Mouse (Mus musculus): ENCODE results near the gene Ccdc34. TPM values are rescaled to one million over a fixed set of nuclear protein-coding genes. Genes with fewer than 3 reads are reported as not detected.

The Ccdc34 gene
- polyA plus RNA-seq, 1 experiment from 2014 or later: 28.3 TPM

GRCm38 (mm10) chr2:110172456-110172855, 154.8 kb downstream of the Ccdc34 start:
- no peak for ATAC-seq (ENCODE audit: low FRiP score)
- no peaks in the 10 kb centered on the region for H3K9me3 ChIP-seq (replicated peaks)
- peaks cover 9% of the 10 kb centered on the region for H3K4me1 ChIP-seq
- H3K27ac ChIP-seq (replicated peaks): no peak overlapping the region
- H3K36me3 ChIP-seq: no peaks in the 10 kb centered on the region
- no peak overlapping the region for H3K4me2 ChIP-seq
- no peak overlapping the region for H3K4me3 ChIP-seq (replicated peaks)
- 75% methylated on average over 7 of the region's 7 CpGs for WGBS
- H3K9ac ChIP-seq (replicated peaks): no peak overlapping the region
- H3K27me3 ChIP-seq (replicated peaks): no peaks in the 10 kb centered on the region

- Histone ChIP-seq H3K4me3 (replicated peaks) (no peak overlapping the region), H3K4me2 (no peak overlapping the region), H3K9me3 (replicated peaks) (no peaks in the 10 kb centered on the region), H3K27ac (replicated peaks) (peak overlapping the region; percentile 38), H3K27me3 (replicated peaks) (no peaks in the 10 kb centered on the region), H3K4me1 (peaks cover 14% of the 10 kb centered on the region), H3K9ac (replicated peaks) (no peak overlapping the region), H3K36me3 (no peaks in the 10 kb centered on the region)
- peak; percentile 74 for ATAC-seq (ENCODE audit: low FRiP score)
- WGBS: 17% methylated on average over 7 of the region's 7 CpGs
Measured at GRCm38 (mm10) chr2:110173818-110174247, 156.2 kb downstream of the Ccdc34 start.

GRCm38 (mm10) chr2:110176761-110177400, 159.3 kb downstream of the Ccdc34 start:
- no peak for ATAC-seq (ENCODE audit: low FRiP score)
- H3K4me1 ChIP-seq: peaks cover 28% of the 10 kb centered on the region
- no peak overlapping the region for H3K4me3 ChIP-seq (replicated peaks)
- no peaks in the 10 kb centered on the region for H3K27me3 ChIP-seq (replicated peaks)
- peak overlapping the region; percentile 38; the same call in 1 of the 2 replicates for H3K27ac ChIP-seq (replicated peaks)
- H3K9me3 ChIP-seq (replicated peaks): no peaks in the 10 kb centered on the region
- no peaks in the 10 kb centered on the region for H3K36me3 ChIP-seq
- H3K4me2 ChIP-seq: no peak overlapping the region
- H3K9ac ChIP-seq (replicated peaks): no peak overlapping the region
- WGBS: 36% methylated on average over 2 of the region's 2 CpGs

GRCm38 (mm10) chr2:110177406-110177805, 159.8 kb downstream of the Ccdc34 start:
- no peak overlapping the region for H3K4me3 ChIP-seq (replicated peaks)
- peak overlapping the region; percentile 38; the same call in 1 of the 2 replicates for H3K27ac ChIP-seq (replicated peaks)
- no peak overlapping the region for H3K9ac ChIP-seq (replicated peaks)
- no peaks in the 10 kb centered on the region for H3K27me3 ChIP-seq (replicated peaks)
- no peak for ATAC-seq (ENCODE audit: low FRiP score)
- H3K4me1 ChIP-seq: peaks cover 28% of the 10 kb centered on the region
- WGBS: 33% methylated on average over 2 of the region's 2 CpGs
- H3K36me3 ChIP-seq: no peaks in the 10 kb centered on the region
- no peaks in the 10 kb centered on the region for H3K9me3 ChIP-seq (replicated peaks)
- H3K4me2 ChIP-seq: no peak overlapping the region

- Histone ChIP-seq H3K4me2 (no peak overlapping the region), H3K9me3 (replicated peaks) (no peaks in the 10 kb centered on the region), H3K4me3 (replicated peaks) (no peak overlapping the region), H3K27me3 (replicated peaks) (no peaks in the 10 kb centered on the region), H3K9ac (replicated peaks) (no peak overlapping the region), H3K27ac (replicated peaks) (peak overlapping the region; percentile 51; the same call in 1 of the 2 replicates), H3K36me3 (no peaks in the 10 kb centered on the region), H3K4me1 (peaks cover 28% of the 10 kb centered on the region)
- 32% methylated on average over 7 of the region's 7 CpGs for WGBS
- ATAC-seq (ENCODE audit: low FRiP score): 0 out of 2 replicates have a peak, but pooled peaks have one; percentile 39
Measured at GRCm38 (mm10) chr2:110177879-110178278, 160.3 kb downstream of the Ccdc34 start.

GRCm38 (mm10) chr2:110179669-110180315, 162.2 kb downstream of the Ccdc34 start:
- Histone ChIP-seq H3K4me1 (peaks cover 19% of the 10 kb centered on the region), H3K27ac (replicated peaks) (peak overlapping the region; percentile 60), H3K9me3 (replicated peaks) (no peaks in the 10 kb centered on the region), H3K27me3 (replicated peaks) (no peaks in the 10 kb centered on the region), H3K4me2 (no peak overlapping the region), H3K9ac (replicated peaks) (no peak overlapping the region), H3K36me3 (no peaks in the 10 kb centered on the region), H3K4me3 (replicated peaks) (no peak overlapping the region)
- ATAC-seq (ENCODE audit: low FRiP score): peak; percentile 76
- 11% methylated on average over 10 of the region's 10 CpGs for WGBS

- H3K27ac ChIP-seq (replicated peaks): peak overlapping the region; percentile 60
- WGBS: 45% methylated on average over 7 of the region's 7 CpGs
Measured at GRCm38 (mm10) chr2:110180316-110180670, 162.7 kb downstream of the Ccdc34 start.

GRCm38 (mm10) chr2:110181666-110182065, 164.0 kb downstream of the Ccdc34 start:
- peaks cover 19% of the 10 kb centered on the region for H3K4me1 ChIP-seq
- WGBS: 61% methylated on average over 6 of the region's 6 CpGs
- H3K4me2 ChIP-seq: no peak overlapping the region
- no peak overlapping the region for H3K27ac ChIP-seq (replicated peaks)
- H3K27me3 ChIP-seq (replicated peaks): no peaks in the 10 kb centered on the region
- H3K9ac ChIP-seq (replicated peaks): no peak overlapping the region
- no peak for ATAC-seq (ENCODE audit: low FRiP score)
- H3K36me3 ChIP-seq: no peaks in the 10 kb centered on the region
- no peak overlapping the region for H3K4me3 ChIP-seq (replicated peaks)
- H3K9me3 ChIP-seq (replicated peaks): no peaks in the 10 kb centered on the region

More at GRCm38 (mm10) chr2:110180316-110180670, 162.7 kb downstream of the Ccdc34 start:
- H3K4me1 ChIP-seq: peaks cover 19% of the 10 kb centered on the region
- no peak overlapping the region for H3K9ac ChIP-seq (replicated peaks)
- H3K4me2 ChIP-seq: no peak overlapping the region
- no peaks in the 10 kb centered on the region for H3K36me3 ChIP-seq
- no peaks in the 10 kb centered on the region for H3K27me3 ChIP-seq (replicated peaks)
- no peak overlapping the region for H3K4me3 ChIP-seq (replicated peaks)
- no peaks in the 10 kb centered on the region for H3K9me3 ChIP-seq (replicated peaks)
- ATAC-seq (ENCODE audit: low FRiP score): peak; percentile 2; the same call in 1 of the 2 replicates

- Histone ChIP-seq H3K4me3 (replicated peaks) (no peak overlapping the region), H3K27me3 (replicated peaks) (no peaks in the 10 kb centered on the region), H3K27ac (replicated peaks) (no peak overlapping the region), H3K4me1 (peaks cover 19% of the 10 kb centered on the region), H3K9me3 (replicated peaks) (no peaks in the 10 kb centered on the region), H3K4me2 (no peak overlapping the region), H3K36me3 (no peaks in the 10 kb centered on the region), H3K9ac (replicated peaks) (no peak overlapping the region)
- no peak for ATAC-seq (ENCODE audit: low FRiP score)
- 66% methylated on average over 6 of the region's 6 CpGs for WGBS
Measured at GRCm38 (mm10) chr2:110182248-110182647, 164.6 kb downstream of the Ccdc34 start.

- Histone ChIP-seq H3K9me3 (replicated peaks) (no peaks in the 10 kb centered on the region), H3K4me2 (no peak overlapping the region), H3K27me3 (replicated peaks) (no peaks in the 10 kb centered on the region), H3K4me3 (replicated peaks) (no peak overlapping the region), H3K36me3 (no peaks in the 10 kb centered on the region), H3K27ac (replicated peaks) (no peak overlapping the region), H3K4me1 (peaks cover 15% of the 10 kb centered on the region), H3K9ac (replicated peaks) (no peak overlapping the region)
- ATAC-seq (ENCODE audit: low FRiP score): no peak
- 84% methylated on average over 4 of the region's 4 CpGs for WGBS
Measured at GRCm38 (mm10) chr2:110182795-110183486, 165.3 kb downstream of the Ccdc34 start.

- 98% methylated on average over 1 of the region's 1 CpGs for WGBS
- no peaks in the 10 kb centered on the region for H3K27me3 ChIP-seq (replicated peaks)
- ATAC-seq (ENCODE audit: low FRiP score): no peak
Measured at GRCm38 (mm10) chr2:110184071-110184470, 166.5 kb downstream of the Ccdc34 start.

More at GRCm38 (mm10) chr2:110184071-110184470, 166.5 kb downstream of the Ccdc34 start:
- no peak overlapping the region for H3K4me2 ChIP-seq
- H3K4me3 ChIP-seq (replicated peaks): no peak overlapping the region
- H3K36me3 ChIP-seq: no peaks in the 10 kb centered on the region
- no peak overlapping the region for H3K9ac ChIP-seq (replicated peaks)
- no peaks in the 10 kb centered on the region for H3K9me3 ChIP-seq (replicated peaks)
- no peak overlapping the region for H3K27ac ChIP-seq (replicated peaks)
- peaks cover 14% of the 10 kb centered on the region for H3K4me1 ChIP-seq

All from neural tube, embryonic 15.5 days (tissue).